Mouse (Mus musculus): ENCODE data around the gene Prkcsh.
A peak's percentile ranks its signal among the peaks of the same experiment; 100 is the strongest.

The Prkcsh gene

GRCm38 (mm10) chr9:21987592-21988342 lies 14.8 kb upstream of the Prkcsh start:
- no peak for DNase-seq (ENCODE audit: low spot score)

DNA sequence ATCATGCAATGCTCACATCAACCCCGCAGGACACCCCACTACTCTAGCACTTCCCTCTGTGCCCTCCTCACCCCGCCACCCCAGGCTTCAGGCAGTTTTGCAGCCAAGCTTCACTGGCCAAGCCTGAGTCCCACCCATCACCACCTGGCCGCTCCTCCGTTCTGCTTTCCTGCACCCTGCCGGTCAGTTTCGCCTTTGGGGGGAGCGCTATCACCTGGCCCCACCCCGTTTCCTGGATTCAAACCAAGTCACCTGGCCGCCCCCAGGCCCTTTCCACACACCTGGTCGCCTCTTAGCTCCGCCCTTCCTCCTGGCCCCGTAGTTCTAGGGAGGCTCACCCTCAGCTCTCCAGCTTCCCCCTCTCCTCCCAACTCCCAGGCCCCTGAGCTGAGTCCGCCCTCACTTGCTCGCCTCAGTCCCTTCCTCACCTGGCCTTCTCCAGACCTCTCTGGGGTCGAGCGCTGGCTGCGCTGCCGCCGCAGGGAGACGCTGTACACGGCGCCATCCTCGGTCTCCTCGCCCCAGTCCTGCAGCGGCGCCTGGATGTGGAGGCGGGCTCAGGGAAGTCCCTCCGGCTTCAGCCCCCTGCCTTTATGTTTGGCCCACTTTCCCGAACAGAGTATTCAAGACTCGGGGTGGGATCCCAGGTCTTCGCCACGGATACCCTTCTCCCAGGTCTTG lies 14.0 kb upstream of the Prkcsh start:
- peak; percentile 25 for DNase-seq (ENCODE audit: low spot score)

DNA sequence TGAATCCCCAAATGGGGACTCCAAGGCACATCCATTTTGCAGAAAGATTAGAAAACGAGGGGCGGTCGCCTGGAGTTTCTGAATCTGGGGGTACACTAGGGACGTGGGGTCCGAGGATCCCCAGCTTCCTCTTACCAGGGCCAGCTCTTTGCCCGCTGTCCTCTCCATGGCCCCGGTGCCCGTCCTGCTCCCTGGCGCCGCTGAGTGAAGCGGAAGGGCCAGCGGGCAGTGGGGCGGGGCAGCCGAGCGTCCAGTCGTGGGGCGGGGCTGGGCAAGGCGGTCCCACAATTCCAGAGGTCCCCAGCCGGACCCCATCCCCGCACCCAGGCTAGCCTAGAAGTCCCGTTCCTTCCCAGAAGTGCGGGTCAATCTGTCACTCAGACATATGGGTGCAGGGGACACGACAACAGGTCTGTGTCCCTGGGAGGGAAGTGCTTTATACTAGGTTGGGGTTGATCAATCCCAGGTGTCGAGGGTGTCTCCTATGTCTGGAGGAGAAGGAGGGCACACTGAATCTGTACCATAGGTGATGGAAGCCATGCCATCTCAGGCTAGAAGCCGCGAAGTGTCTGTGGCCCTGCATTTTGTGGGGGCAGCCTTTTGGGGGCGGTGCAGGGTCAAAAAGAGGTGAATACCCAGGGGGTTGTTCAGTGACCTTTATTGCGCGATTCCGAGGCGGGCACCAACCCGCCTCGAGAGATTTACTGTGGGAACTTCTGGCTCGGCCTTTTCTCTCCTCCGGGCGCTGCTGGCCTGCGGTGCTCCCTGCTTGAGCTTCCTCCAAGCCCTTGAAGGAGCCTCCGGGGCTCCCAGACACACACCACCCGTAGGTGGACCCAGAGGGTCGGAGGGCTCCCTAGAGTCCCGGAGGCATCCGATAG lies 13.1 kb upstream of the Prkcsh start, which contains the start of gene Rgl3:
TSS of gene Rgl3 (minus strand) at position 217 of the 881 bp plus-strand sequence.
- DNase-seq (ENCODE audit: low spot score): peak; percentile 40

- DNase-seq (ENCODE audit: low spot score): no peak
These were observed 10.4 kb upstream of the Prkcsh start for GRCm38 (mm10) chr9:21992227-21992626.

- no peak for DNase-seq (ENCODE audit: low spot score)
These were observed 6.3 kb upstream of the Prkcsh start for GRCm38 (mm10) chr9:21996178-21996867.

GRCm38 (mm10) chr9:22000296-22000695 lies 2.3 kb upstream of the Prkcsh start:
- no peak for DNase-seq (ENCODE audit: low spot score)

DNA sequence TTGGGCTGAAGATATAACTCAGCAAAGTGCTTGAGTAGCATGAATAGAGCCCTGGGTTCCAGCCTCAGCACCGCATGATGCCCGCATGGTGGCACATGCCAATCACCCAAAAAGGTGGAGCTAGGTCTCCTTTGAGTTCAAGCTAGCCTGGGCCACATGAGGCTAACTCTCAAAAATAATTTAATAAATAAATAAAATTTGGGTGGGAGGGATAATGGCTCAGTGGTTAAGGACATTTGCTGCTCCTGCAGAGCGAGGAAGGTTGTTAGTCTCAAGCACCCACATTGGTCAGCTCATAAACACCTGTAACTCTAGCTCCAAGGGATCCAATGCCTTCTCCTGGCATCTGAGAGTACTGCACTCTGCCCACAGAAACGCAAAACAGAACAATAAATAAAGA lies 973 bp upstream of the Prkcsh start:
- no peak for DNase-seq (ENCODE audit: low spot score)

GRCm38 (mm10) chr9:22003163-22003554 lies 553 bp downstream of the Prkcsh start:
- no peak for DNase-seq (ENCODE audit: low spot score)

- no peak for DNase-seq (ENCODE audit: low spot score)
These were observed 1.9 kb downstream of the Prkcsh start for GRCm38 (mm10) chr9:22004546-22004945.

- DNase-seq (ENCODE audit: low spot score): no peak
These were observed 8.4 kb downstream of the Prkcsh start for GRCm38 (mm10) chr9:22011055-22011454.

DNA sequence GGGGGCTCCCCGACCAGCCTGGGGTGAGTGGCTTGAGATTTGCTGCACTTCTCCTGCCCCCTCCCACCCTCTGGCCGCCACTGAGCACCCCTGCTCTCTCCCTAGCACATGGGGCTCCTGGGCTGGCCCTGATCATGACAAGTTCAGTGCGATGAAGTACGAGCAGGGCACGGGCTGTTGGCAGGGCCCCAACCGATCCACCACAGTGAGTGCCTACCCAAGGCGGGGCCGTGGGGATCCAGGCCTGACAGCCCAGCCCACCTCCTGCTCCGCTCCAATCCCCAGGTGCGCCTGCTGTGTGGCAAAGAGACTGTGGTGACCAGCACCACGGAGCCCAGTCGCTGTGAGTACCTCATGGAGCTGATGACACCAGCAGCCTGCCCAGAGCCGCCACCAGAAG lies 10.1 kb downstream of the Prkcsh start:
- DNase-seq (ENCODE audit: low spot score): no peak

GRCm38 (mm10) chr9:22016245-22016644 lies 13.6 kb downstream of the Prkcsh start:
- DNase-seq (ENCODE audit: low spot score): no peak

- DNase-seq (ENCODE audit: low spot score): no peak
These were observed 14.7 kb downstream of the Prkcsh start for GRCm38 (mm10) chr9:22017208-22017825.

DNA sequence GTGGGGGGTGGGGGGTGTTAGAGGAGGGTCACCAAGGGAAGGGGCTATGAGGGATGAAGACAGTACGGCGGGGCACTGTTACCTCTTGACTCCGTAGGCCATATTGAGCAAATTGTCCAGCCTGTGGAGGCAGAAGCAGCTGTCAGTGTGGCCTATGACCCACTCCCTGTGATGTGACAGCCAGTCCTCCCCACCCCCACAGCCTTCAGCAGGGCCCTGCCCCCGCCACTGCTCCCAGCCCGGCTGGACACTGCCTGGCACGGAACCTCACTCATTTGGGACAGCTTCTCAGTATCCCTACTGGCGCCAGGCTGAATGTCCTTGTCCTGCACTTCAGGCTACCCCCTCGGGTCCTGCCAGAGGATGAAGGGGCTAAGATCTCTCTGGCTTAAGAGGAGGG lies 22.0 kb downstream of the Prkcsh start:
- DNase-seq (ENCODE audit: low spot score): no peak

DNA sequence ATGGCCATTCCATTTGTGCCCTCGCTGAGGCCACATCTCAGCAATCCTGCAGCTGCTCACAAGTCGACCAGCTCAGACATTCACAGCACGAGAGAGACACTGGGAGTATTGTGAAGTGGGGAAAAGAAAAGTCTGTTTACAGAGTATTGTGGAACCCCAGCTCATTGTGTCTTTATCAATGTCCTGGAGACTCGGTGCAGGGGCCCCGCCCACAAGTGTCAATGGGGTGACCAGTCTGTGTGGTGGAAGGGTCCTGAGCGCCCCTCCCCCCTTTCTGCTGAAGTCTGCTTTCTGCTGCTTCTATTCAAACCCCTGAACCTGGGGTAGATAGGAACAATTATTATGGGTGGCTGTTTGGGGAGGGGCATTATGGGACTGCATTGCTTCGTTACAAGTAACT lies 25.9 kb downstream of the Prkcsh start:
- DNase-seq (ENCODE audit: low spot score): no peak

DNA sequence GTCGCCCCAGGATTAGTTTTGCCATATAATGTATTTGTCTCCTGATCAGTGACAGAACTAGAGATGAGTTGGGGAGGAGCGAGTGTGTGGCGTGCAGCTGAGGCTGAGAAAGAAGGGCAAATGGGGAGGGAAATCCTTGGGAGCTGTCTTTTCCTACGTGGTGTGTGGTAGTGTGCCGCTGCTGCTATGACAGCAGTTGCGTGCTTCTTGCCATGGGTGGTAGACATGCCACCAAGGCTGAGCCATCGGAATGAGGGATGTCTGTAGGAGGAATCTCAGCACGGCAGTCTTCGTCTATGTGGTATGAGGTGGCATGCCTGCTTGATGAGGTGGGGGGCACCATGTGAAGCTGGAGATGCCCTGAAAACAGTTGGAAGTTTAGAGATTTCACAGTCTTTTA lies 27.8 kb downstream of the Prkcsh start:
- DNase-seq (ENCODE audit: low spot score): no peak

DNA sequence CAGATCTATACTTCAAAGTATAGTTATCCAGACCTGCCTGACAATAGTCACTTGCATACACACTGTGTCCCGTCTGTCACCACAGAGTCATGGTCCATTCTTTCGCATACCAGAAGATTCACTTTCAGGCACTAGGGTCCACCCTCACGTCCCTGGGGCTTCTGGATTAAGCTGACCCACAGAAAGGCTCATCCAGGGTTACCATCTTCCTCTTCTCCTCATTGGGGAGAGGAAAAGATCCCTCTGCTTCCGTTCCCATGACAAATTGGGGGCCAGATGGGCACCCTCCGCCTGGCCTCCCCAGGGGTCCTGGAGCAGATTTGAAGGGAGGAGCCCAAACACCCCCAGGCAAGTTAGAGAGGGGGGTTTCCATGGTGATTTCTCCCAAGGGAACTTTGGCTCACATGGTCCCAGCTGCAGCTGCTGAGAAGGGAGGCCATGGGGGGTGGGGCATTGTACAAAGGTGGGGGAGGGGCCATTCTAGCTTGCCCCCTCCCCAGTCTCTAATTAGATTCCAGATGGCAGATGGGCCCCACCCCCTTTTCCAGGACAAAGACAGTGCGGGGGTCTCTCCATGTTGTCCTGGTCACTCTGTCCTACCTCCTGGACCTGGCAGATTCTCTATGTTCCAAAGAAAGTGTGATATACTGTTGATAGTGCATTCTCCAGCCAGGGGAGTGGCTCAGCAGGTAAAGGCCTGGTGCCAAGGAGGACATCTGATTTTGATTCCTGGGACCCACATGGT lies 32.9 kb downstream of the Prkcsh start:
- DNase-seq (ENCODE audit: low spot score): no peak

DNA sequence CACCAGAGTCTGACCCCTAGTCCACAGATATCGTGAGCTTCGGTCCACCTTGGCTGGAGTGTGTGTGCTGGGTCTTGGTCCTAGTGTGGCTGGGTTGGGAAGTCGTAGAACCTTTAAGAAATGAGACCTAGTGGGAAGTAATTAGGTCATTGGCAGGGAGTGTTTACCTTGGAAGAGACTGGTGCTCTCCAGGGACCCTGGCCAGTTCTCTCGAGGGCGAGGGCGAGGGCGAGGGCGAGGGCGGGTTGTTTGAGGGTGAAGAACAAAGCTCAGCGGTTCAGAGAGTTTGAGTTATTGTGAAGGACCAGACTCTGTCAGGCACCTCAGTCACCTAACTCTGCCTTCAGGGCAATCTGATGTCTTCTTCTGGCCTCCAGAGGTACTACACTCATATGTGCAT lies 35.2 kb downstream of the Prkcsh start:
- no peak for DNase-seq (ENCODE audit: low spot score)

DNA sequence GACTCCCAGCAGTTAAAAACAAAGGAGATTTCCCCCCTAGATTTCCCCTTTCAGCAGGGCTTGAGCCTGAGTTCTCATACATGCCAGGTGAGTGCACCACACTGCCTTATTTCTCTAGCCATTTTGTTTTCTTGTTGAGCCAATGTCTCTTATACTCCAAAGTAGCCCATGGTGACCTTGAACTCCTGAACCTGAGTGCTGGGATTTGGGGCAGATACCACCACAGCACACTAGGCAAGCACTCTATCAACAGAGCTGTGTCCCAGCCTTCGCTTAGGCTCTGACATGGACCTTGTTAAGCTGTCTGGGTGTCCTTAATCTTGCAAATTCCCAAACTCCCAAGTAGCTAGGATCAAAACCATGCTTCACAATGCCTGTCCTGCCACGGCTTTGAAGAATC lies 39.2 kb downstream of the Prkcsh start:
- no peak for DNase-seq (ENCODE audit: low spot score)

- no peak for DNase-seq (ENCODE audit: low spot score)
These were observed 44.7 kb downstream of the Prkcsh start for GRCm38 (mm10) chr9:22047329-22047728.

DNA sequence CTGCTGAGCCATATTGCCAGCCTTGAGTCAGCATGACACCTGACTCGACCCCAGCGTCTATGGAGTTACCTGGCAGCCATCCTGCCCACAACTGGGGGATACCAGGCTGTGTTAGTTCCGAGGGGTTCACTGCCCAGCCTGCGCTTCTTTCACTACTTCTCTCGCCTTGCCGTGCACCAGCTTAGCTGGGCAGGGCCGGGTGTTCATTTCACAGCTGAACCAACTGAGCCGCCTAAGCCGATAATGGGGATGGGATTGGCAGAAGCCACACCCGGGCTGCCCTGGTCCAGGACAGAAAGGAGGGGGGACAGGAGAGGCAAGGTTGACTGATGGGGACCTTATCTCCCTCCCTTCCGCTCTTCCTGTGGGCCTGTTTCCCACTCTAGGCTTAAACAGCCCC lies 46.7 kb downstream of the Prkcsh start:
- DNase-seq (ENCODE audit: low spot score): no peak
